8 mouse cellular contexts compared by ENCODE assay signal in genomic region chr11:98953835-98954320, GRCm38 (mm10). TPM values are rescaled to one million over a fixed set of nuclear protein-coding genes. Genes with fewer than 3 reads are reported as not detected.
A peak's percentile ranks its signal among the peaks of the same experiment; 100 is the strongest.
DNase-seq lines count a peak whose midpoint lies in the region; ATAC-seq and TF ChIP-seq lines count a peak whose summit lies in the region.

No protein-coding gene starts in this region.

- H3K79me2 ChIP-seq in MEL (ENCODE audit: control insufficient read depth, insufficient read depth, low read length, poor library complexity) = 0 out of 2 replicates have a peak, but pooled peaks cover 2% of the 10 kb centered on the region

- no peaks in the 10 kb centered on the region for H3K27me3 ChIP-seq in heart, embryonic 14.5 days (ENCODE audit: control insufficient read depth, insufficient read depth, low read length)
- H3K27me3 ChIP-seq in MEL (ENCODE audit: control insufficient read depth in 1 of 2, insufficient read depth in 2 of 2, low read length in 2 of 2) = no peaks in the 10 kb centered on the region
- H3K27me3 ChIP-seq in hindbrain, embryonic 10.5 days (ENCODE audit: insufficient read depth, poor library complexity, severe bottlenecking) = no peaks in the 10 kb centered on the region
- H3K27me3 ChIP-seq in liver, postnatal 0 days (ENCODE audit: insufficient read depth, low read length) = no peaks in the 10 kb centered on the region

- TF ChIP-seq POLR2A in MEL (IDR thresholded peaks at IDR 0.05; ENCODE audit: control insufficient read depth in 1 of 2, insufficient read depth in 1 of 2, low read depth in 1 of 2, low read length in 2 of 2, poor library complexity in 1 of 2) = no peak

- H3K9ac ChIP-seq in heart, embryonic 14.5 days (ENCODE audit: low read length) = peak overlapping the region; percentile 8; the same call in 1 of the 2 replicates
- H3K9ac ChIP-seq in MEL (ENCODE audit: control insufficient read depth, low read depth, low read length, poor library complexity, severe bottlenecking) = no peak overlapping the region
- peak overlapping the region; percentile 48 for H3K9ac ChIP-seq in liver, postnatal 0 days (replicated peaks)

- 12% methylated on average over 13 of the region's 13 CpGs for WGBS in heart, embryonic 14.5 days
- WGBS in hindbrain, embryonic 10.5 days = 32% methylated on average over 13 of the region's 13 CpGs
- WGBS in liver, postnatal 0 days (ENCODE audit: insufficient replicate concordance) = 24% methylated on average over 13 of the region's 13 CpGs

- peak overlapping the region; percentile 48 for H3K4me2 ChIP-seq in heart, embryonic 14.5 days (ENCODE audit: low read length)
- peak overlapping the region; percentile 41 for H3K4me2 ChIP-seq in liver, postnatal 0 days (ENCODE audit: low read depth, low read length)

- no peak for DNase-seq in heart, adult 8-10 months (ENCODE audit: low spot score)
- DNase-seq in MEL (ENCODE audit: low read depth, low spot score) = no peak
- DNase-seq in hindbrain, embryonic 10.5 days (ENCODE audit: low spot score) = no peak
- no peak for DNase-seq in liver, postnatal 0 days
- no peak for DNase-seq in gastrocnemius, adult 18-20 months (ENCODE audit: low spot score)
- DNase-seq in T-cell, adult 2 months (ENCODE audit: low spot score) = no peak

- ATAC-seq in heart, embryonic 14.5 days (ENCODE audit: insufficient number of reproducible peaks, insufficient read depth, low FRiP score, low read depth) = no peak
- ATAC-seq in liver, postnatal 0 days = peak; percentile 43
- ATAC-seq in megakaryocyte progenitor cell, adult 5-6 weeks (replicated peaks; ENCODE audit: poor library complexity) = no peak

- no peak overlapping the region for H3K4me3 ChIP-seq in heart, embryonic 14.5 days (ENCODE audit: control insufficient read depth in 1 of 2, insufficient read depth in 1 of 2, low read depth in 1 of 2, low read length in 2 of 2)
- no peak overlapping the region for H3K4me3 ChIP-seq in MEL (ENCODE audit: control insufficient read depth in 1 of 2, insufficient read depth in 1 of 2, low read depth in 2 of 2, low read length in 2 of 2)
- peak overlapping the region; percentile 35 for H3K4me3 ChIP-seq in hindbrain, embryonic 10.5 days
- H3K4me3 ChIP-seq in liver, postnatal 0 days (ENCODE audit: low read depth, low read length) = no peak overlapping the region

- no peaks in the 10 kb centered on the region for H3K9me3 ChIP-seq in heart, embryonic 14.5 days (ENCODE audit: control insufficient read depth, low read length)
- H3K9me3 ChIP-seq in MEL (replicated peaks; ENCODE audit: insufficient read depth, low read length) = no peaks in the 10 kb centered on the region
- H3K9me3 ChIP-seq in hindbrain, embryonic 10.5 days = no peaks in the 10 kb centered on the region
- no peaks in the 10 kb centered on the region for H3K9me3 ChIP-seq in liver, postnatal 0 days (ENCODE audit: low read length)

- TF ChIP-seq EP300 in MEL (IDR thresholded peaks at IDR 0.05; ENCODE audit: low read depth in 1 of 2, low read length in 2 of 2) = no peak
- no peak for TF ChIP-seq EP300 in liver, postnatal 0 days (IDR thresholded peaks at IDR 0.05; ENCODE audit: low read depth)

- no peak for TF ChIP-seq CTCF in MEL (IDR thresholded peaks at IDR 0.05 in 2 of 3, conservative IDR thresholded peaks at IDR 0.05 in 1 of 3; ENCODE audit: control insufficient read depth in 1 of 3, insufficient read depth in 1 of 3, low read depth in 2 of 3, low read length in 3 of 3, poor library complexity in 1 of 3, severe bottlenecking in 1 of 3)
- TF ChIP-seq CTCF in liver, postnatal 0 days (IDR thresholded peaks at IDR 0.05; ENCODE audit: low read depth) = no peak

- TF ChIP-seq RAD21 in MEL (IDR thresholded peaks at IDR 0.05; ENCODE audit: low read depth, low read length) = no peak

- peaks cover 51 to 77% of the 10 kb centered on the region in 2 experiments for H3K4me1 ChIP-seq in heart, embryonic 14.5 days (ENCODE audit: control insufficient read depth in 2 of 2, insufficient read depth in 2 of 2, low read length in 2 of 2)
- peaks cover 22 to 42% of the 10 kb centered on the region in 2 experiments for H3K4me1 ChIP-seq in MEL (ENCODE audit: control insufficient read depth in 1 of 2, insufficient read depth in 2 of 2, low read length in 2 of 2)
- peaks cover 76% of the 10 kb centered on the region for H3K4me1 ChIP-seq in hindbrain, embryonic 10.5 days (replicated peaks)
- H3K4me1 ChIP-seq in liver, postnatal 0 days (ENCODE audit: insufficient read depth) = peaks cover 70% of the 10 kb centered on the region

- peaks cover 41% of the 10 kb centered on the region for H3K36me3 ChIP-seq in heart, embryonic 14.5 days (ENCODE audit: control insufficient read depth, insufficient read depth, low read length)
- peaks cover 0 to 38% of the 10 kb centered on the region in 2 experiments; a peak in 2 of 4 replicates for H3K36me3 ChIP-seq in MEL (ENCODE audit: control insufficient read depth in 1 of 2, insufficient read depth in 2 of 2, low read length in 2 of 2)
- peaks cover 42% of the 10 kb centered on the region for H3K36me3 ChIP-seq in hindbrain, embryonic 10.5 days
- H3K36me3 ChIP-seq in liver, postnatal 0 days (replicated peaks; ENCODE audit: insufficient read depth, low read length) = no peaks in the 10 kb centered on the region

- peak overlapping the region; percentile 62 to 85 for H3K27ac ChIP-seq in heart, embryonic 14.5 days (replicated peaks in 1 of 2; ENCODE audit: control insufficient read depth in 1 of 2, insufficient read depth in 1 of 2, low read depth in 2 of 2, low read length in 2 of 2)
- no peak overlapping the region for H3K27ac ChIP-seq in MEL (ENCODE audit: control insufficient read depth, low read depth, low read length)
- H3K27ac ChIP-seq in hindbrain, embryonic 10.5 days = peak overlapping the region; percentile 86
- H3K27ac ChIP-seq in liver, postnatal 0 days (ENCODE audit: low read depth) = peak overlapping the region; percentile 77

TF ChIP-seq in MEL, 35 proteins besides CTCF, POLR2A, EP300 and RAD21:
- TF ChIP-seq USF1 (IDR thresholded peaks at IDR 0.05; ENCODE audit: low read depth, low read length) (no peak), MYC (IDR thresholded peaks at IDR 0.05; ENCODE audit: low read depth, low read length) (no peak), MXI1 (IDR thresholded peaks at IDR 0.05; ENCODE audit: low read depth, low read length) (0 out of 2 replicates have a peak, but pooled peaks have one; percentile 11), NELFE (IDR thresholded peaks at IDR 0.05; ENCODE audit: low read depth, low read length) (no peak)
TF ChIP-seq in MEL: peak in this region for 1.

RNA-seq across cellular contexts. Expression of gene Rara, which starts 26.3 kb away (rescaled TPM):
- polyA plus RNA-seq in heart, embryonic 14.5 days (2014; fragmentation: Nextera tagmentation; extraction: Ambion mirVana) = 31.4 and 33.4 TPM in 2 replicates
- 10 to 100 TPM; 10.8 to 13.5 (median 11.9) TPM for total RNA-seq in heart, adult 8-10 months (2022)
- total RNA-seq in MEL (2012; rRNA removed) = 9.8 and 12.1 TPM in 2 replicates
- polyA plus RNA-seq in MEL (2012; ENCODE audit: insufficient read depth in 1 of 2, insufficient read length in 2 of 2, low read depth in 1 of 2, low replicate concordance in 2 of 2, missing spikeins in 1 of 2) = 10 to 100 TPM in 1 of 2 experiments, not detected in 1; 13.7 TPM
- 28.4 and 53.7 TPM in 2 replicates for polyA plus RNA-seq in hindbrain, embryonic 10.5 days (2016; fragmentation: Nextera tagmentation; extraction: Ambion mirVana)
- 5.4 and 5.6 TPM in 2 replicates for polyA plus RNA-seq in liver, postnatal 0 days (2015; fragmentation: Nextera tagmentation; extraction: Ambion mirVana)
- total RNA-seq in megakaryocyte progenitor cell, adult 5-6 weeks (2015) = 4.4 and 5.9 TPM in 2 replicates
- 1.6 and 2.2 TPM in 2 replicates for total RNA-seq in megakaryocyte progenitor cell, adult 5-6 weeks (2017)
- 10 to 100 TPM; 12.9 to 13.2 TPM for total RNA-seq in gastrocnemius, adult 18-20 months (2021)

RNA-seq across cellular contexts. Expression of gene Gjd3, which starts 28.9 kb away (rescaled TPM):
- 1.00 and 2.3 TPM in 2 replicates for polyA plus RNA-seq in heart, embryonic 14.5 days (2014; fragmentation: Nextera tagmentation; extraction: Ambion mirVana)
- under 1 TPM in 1 of 4 experiments, not detected in 3; 0.44 TPM for total RNA-seq in heart, adult 8-10 months (2022)
- not detected in 2 replicates for total RNA-seq in MEL (2012; rRNA removed)
- polyA plus RNA-seq in MEL (2012; ENCODE audit: insufficient read depth in 1 of 2, insufficient read length in 2 of 2, low read depth in 1 of 2, low replicate concordance in 2 of 2, missing spikeins in 1 of 2) = not detected
- polyA plus RNA-seq in hindbrain, embryonic 10.5 days (2016; fragmentation: Nextera tagmentation; extraction: Ambion mirVana) = 0.44 TPM in 1 of 2 replicates, not detected in the other
- not detected in 2 replicates for polyA plus RNA-seq in liver, postnatal 0 days (2015; fragmentation: Nextera tagmentation; extraction: Ambion mirVana)
- not detected in 2 replicates for total RNA-seq in megakaryocyte progenitor cell, adult 5-6 weeks (2015)
- total RNA-seq in megakaryocyte progenitor cell, adult 5-6 weeks (2017) = not detected in 2 replicates
- not detected for total RNA-seq in gastrocnemius, adult 18-20 months (2021)

RNA-seq across cellular contexts. Expression of gene Cdc6, which starts 46.3 kb away (rescaled TPM):
- 15.6 and 17.5 TPM in 2 replicates for polyA plus RNA-seq in heart, embryonic 14.5 days (2014; fragmentation: Nextera tagmentation; extraction: Ambion mirVana)
- under 1 TPM; 0.16 to 0.49 (median 0.25) TPM for total RNA-seq in heart, adult 8-10 months (2022)
- total RNA-seq in MEL (2012; rRNA removed) = 83.4 and 104 TPM in 2 replicates
- polyA plus RNA-seq in MEL (2012; ENCODE audit: insufficient read depth in 1 of 2, insufficient read length in 2 of 2, low read depth in 1 of 2, low replicate concordance in 2 of 2, missing spikeins in 1 of 2) = 10 to 100 TPM; 56.9 to 69.4 TPM
- 45.3 and 63.7 TPM in 2 replicates for polyA plus RNA-seq in hindbrain, embryonic 10.5 days (2016; fragmentation: Nextera tagmentation; extraction: Ambion mirVana)
- polyA plus RNA-seq in liver, postnatal 0 days (2015; fragmentation: Nextera tagmentation; extraction: Ambion mirVana) = 19.1 and 22.3 TPM in 2 replicates
- 42.6 and 56.1 TPM in 2 replicates for total RNA-seq in megakaryocyte progenitor cell, adult 5-6 weeks (2015)
- total RNA-seq in megakaryocyte progenitor cell, adult 5-6 weeks (2017) = 40.7 and 44.1 TPM in 2 replicates
- under 1 TPM; 0.09 to 0.26 TPM for total RNA-seq in gastrocnemius, adult 18-20 months (2021)

Comparison
In these comparisons a context has a peak if more than half of its experiments do, and no peak if none do; other contexts are left out.
1. RNA of gene Cdc6, which starts 46.3 kb away (total RNA-seq): 83.4 to 104 TPM in MEL and 40.7 to 56.1 TPM in megakaryocyte progenitor cell, adult 5-6 weeks; 0.16 to 0.49 TPM in heart, adult 8-10 months and 0.09 to 0.26 TPM in gastrocnemius, adult 18-20 months; every median in the first group is over 10 times any median in the second.